Mouse (Mus musculus): ENCODE data around the gene Ttc39b.
"Not testable (repeated sequence)": the region's sequence is repeated elsewhere in the genome, so short reads cannot be mapped to it uniquely, and the experiment has no call there.

Gene Ttc39b

GRCm38 (mm10) chr4:83274241-83274640, 49.8 kb downstream of the Ttc39b start:
- DNase-seq (ENCODE audit: low spot score) = no peak

GRCm38 (mm10) chr4:83273616-83274050, 50.4 kb downstream of the Ttc39b start:
- no peak for DNase-seq (ENCODE audit: low spot score)

DNA sequence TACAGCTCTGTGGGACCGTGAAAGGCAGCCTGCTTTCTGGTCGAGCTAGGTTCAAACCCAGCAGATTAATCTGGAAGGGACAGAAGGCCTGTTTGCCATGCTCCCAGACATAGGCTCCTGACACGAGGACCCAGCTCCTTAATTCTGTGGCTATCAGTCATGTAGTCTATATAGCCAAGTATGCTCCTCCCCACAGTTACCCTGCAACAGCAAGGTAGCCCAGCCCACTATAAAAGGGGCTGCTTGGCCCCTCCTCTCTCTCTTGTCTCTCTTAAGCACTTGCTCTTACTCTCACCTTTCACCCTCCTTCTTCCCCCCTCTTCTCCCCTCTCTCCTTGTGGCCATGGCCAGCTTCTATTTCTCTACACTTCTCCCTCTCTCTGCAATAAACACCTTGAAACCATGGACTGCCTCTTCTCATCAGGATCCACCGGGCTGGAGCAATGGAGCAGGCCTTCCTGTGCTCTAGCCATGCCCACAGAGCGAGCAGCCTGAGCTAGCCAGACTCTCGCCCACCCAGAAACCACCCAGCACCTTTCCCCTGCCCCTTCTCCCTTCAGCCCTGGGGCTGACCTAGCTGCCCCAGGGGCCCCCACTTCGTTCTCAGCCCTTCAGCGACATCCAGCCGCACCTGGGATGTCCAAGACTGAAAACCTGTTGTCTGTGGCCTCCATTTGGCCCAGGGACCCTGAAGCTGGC, 51.0 kb downstream of the Ttc39b start:
- no peak for DNase-seq (ENCODE audit: low spot score)

DNA sequence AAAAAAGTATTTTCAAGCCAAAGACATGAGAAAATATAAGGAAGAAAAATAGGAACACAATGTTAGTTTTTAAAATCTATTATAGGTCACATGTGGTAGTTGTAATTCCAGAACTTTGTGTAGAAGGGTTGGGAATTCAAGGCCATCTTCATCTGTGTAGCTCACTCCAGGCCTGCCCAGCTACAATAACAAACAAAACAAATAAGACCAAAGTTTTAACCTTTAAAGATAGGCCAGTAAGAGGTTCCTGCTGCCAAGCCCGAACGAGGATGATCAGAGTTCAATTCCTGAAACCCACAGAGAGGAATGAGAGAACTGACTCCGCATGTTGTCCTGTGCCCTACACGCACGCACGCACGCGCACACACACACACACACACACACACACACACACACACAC, 53.6 kb downstream of the Ttc39b start:
- no peak for DNase-seq (ENCODE audit: low spot score)

DNA sequence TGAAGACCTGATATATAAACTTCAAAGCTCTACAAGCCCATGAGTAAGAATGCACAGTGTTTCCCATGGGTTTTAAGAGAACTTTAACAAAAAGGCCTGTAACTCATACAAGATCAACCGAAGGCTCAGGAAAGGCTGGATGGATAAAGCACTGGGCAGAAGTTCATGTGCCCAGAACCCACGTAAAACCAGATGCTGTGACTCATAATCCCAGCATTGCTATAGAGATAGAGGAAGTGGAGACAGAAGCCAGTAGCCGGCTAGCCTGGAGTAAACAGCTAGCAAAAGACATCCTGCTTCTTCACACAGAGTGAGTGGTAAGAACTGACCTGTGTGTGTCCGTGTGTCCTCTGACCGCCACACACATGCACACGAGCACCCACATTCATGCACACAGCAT, 54.4 kb downstream of the Ttc39b start:
- peak; percentile 42 for DNase-seq (ENCODE audit: low spot score)

DNA sequence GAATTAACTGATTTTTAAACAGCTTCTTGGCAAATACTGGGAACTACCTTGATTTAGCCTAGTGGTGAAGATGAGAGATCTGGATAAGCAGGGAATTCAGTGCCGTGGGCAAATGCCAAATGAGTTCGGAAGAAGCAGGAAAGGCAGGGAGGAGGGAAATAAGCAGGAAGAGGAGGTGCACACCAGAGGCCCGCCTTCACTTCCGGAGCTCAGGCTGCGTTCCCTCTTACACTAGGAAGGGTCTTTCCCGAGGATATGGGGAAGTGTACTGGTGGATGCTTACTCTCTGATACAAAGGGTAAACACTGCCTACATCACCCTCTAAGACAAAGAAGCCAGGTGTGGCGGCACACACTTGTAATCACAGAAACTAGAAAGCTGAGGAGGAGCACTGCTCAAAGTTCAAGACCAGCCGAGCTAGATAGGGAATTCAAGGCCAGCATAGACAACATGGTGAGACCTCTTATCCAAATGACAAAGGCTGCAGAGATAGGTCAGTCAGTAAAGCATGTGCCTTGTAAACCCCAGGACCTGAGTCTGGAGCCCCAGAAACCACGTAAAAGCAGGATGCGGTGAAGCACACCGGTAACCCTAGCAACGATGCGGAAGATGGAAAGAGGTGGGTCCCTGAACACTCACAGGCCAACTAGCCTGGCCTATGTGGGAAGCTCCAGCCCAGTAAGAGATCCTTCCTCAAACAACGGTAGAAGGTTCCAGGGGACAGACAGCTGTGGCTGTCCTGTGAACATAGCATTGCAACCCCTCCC, 57.9 kb downstream of the Ttc39b start:
- no peak for DNase-seq (ENCODE audit: low spot score)

DNA sequence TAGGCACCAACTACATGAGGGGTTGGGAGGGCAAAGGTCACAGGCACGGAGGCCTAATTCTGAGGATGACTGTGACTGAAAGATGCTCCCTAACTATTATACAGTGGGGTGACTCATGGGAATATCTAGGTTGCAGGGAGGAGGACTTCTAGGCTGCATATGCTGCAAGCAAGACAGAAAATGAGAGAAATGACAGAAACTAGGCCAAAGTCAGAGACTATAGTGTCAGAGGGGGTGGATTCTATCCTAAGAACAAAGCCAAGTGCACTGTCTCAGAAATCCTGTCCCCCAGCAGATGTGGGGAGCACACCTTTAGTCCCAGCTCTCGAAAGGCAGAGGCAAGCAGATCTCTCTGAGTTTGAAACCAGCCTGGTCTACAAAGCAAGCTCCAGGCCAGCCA, 59.2 kb downstream of the Ttc39b start:
- DNase-seq (ENCODE audit: low spot score) = no peak

DNA sequence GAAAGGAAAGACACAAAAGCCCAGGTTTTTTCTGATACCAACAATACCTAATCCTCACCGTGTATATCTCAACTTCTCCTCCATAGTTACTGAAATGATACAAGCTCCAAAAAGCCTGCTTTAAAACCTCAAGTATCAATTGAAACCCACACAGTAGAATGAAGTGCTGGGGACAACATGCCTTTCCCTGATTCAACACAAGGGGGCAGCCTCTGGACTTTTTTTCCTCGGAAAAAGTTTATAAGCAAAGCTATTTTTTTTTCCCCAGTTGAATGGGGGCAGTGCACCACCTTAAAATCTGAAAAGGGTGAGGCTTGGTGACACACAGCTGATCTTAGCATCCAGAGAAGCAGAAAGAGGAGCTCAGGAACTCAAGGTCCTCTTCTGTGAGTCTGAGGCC, 62.1 kb downstream of the Ttc39b start:
- peak; percentile 59 for DNase-seq (ENCODE audit: low spot score)

DNA sequence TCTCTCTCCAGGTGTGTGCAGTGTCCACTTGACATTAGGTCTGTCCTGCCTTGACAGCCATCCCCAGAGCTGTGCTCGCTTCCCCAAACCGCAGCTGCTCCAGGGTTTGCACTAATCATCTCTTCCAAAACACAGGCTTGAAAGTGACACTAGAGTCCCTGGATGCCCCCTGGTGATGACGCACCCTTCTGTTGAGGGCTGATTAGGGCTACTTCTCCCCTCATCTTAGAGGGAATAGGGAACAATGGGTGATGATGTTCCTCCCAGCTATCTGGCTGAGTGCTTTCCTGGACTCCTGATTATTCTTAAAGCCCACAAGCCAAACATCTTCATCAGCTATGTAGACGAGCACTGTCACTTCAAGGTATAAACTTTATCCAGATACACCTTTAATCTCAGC, 64.4 kb downstream of the Ttc39b start:
- DNase-seq (ENCODE audit: low spot score) = no peak

- DNase-seq (ENCODE audit: low spot score) = no peak
Measured at GRCm38 (mm10) chr4:83258273-83258672, 65.8 kb downstream of the Ttc39b start.

DNA sequence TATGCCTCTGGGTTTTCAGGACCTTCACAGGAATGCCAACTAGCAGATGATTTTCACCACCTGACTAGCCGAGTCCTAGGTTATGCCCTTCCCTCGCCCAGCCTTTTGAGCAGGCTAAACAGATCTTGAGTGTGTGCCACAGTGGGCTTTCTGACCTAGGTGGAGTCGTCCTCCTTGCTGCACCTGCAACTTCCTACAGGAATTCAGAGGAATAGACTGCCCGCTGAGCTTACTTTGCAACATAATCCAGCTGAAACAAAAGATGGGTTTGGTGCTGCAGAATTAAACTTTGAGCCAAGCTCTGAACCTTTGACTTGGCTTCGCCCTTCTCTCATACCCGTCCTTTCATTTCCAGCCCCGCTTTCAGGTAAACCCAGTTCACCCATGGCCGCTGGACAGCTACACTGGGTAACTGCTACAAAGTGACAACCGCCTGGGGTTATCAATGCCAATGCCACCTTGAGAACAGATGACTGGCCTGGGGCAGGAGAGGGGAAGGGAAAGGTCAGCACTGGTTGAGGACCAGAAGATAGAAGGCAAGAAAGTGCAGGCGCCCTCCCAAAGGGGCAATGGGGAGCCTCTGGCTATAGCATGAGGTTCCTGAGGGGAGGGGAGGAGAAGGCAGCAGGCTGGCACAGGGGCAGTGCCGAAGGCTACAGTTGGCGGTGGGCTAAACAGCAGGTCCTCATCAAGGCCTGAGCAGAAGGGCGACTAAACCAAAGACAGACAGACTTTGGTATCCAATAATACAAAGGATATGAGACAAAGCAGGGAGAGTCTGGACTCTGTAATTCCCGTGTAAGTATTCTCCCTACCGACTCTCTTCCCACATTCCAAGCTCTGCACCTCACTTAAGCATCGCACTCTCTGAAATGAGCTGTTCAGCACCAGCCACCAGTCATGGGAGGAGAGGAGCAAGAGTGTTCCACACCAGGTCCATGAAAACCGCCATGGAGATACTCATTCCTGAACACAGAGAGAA, 66.5 kb downstream of the Ttc39b start:
- DNase-seq (ENCODE audit: low spot score) = no peak

GRCm38 (mm10) chr4:83256779-83257178, 67.3 kb downstream of the Ttc39b start:
- DNase-seq (ENCODE audit: low spot score) = peak; percentile 70

DNA sequence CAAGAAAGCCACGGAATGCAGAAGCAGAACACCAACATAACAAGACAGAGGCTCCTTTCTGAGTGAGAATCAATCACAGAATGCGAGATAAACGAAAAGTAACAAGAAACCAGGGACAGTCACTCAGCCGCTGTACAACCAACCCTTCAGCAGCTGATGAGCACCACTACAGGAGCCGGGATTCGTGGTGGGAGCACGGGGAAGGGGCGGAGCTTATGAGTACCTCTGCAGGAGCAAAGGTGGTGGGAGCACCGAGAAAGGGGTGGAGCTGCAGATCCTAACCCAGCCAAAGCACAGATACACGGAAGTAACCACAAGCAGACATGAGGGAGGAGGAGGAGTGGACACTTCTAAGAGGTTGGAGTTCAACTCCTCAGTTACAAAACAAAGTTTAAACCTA, 69.1 kb downstream of the Ttc39b start:
- DNase-seq (ENCODE audit: low spot score) = no peak

- no peak for DNase-seq (ENCODE audit: low spot score)
Measured at GRCm38 (mm10) chr4:83253679-83254078, 70.4 kb downstream of the Ttc39b start.

- no peak for DNase-seq (ENCODE audit: low spot score)
Measured at GRCm38 (mm10) chr4:83243706-83244105, 80.3 kb downstream of the Ttc39b start.

DNA sequence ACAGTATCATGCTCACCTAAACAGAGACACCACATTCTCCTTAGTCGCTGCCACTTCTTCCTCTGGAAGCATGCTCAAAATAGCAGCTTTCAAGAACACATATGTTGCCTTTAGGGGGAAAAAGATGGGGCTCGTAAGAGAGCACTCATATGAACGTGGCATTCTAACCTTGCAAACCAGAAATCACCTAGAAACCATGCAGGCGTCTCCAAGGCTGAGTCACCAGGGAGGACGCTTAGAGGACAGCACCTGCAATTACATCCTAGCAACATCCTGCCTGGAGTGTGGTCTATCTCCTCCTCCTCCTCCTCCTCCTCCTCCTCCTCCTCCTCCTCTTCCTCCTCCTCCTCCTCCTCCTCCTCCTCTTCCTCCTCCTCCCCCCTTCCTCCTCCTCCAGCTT, 82.4 kb downstream of the Ttc39b start:
- DNase-seq (ENCODE audit: low spot score) = no peak

DNA sequence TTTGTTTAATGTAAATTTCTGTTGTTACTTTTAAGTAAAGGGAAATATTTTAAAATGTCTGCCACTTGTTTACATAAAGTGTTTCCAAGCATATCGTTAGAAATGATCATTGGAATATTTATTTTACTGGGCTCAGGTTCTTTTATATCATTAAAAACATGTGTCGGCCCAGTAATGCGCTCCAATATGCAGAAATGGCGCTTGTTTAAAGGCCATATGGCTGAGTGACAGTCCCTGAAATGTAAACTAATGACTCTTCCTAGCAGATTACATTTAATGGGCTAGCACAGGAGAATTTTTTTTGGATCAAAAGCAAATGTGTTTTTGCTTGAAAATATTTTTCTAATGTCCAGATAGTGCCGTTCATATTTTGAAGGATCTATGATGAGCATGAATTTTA, 86.4 kb downstream of the Ttc39b start:
- no peak for DNase-seq (ENCODE audit: low spot score)

GRCm38 (mm10) chr4:83235304-83235703, 88.8 kb downstream of the Ttc39b start:
- DNase-seq (ENCODE audit: low spot score) = not testable (repeated sequence)

GRCm38 (mm10) chr4:83234739-83235138, 89.3 kb downstream of the Ttc39b start:
- DNase-seq (ENCODE audit: low spot score) = no peak

DNA sequence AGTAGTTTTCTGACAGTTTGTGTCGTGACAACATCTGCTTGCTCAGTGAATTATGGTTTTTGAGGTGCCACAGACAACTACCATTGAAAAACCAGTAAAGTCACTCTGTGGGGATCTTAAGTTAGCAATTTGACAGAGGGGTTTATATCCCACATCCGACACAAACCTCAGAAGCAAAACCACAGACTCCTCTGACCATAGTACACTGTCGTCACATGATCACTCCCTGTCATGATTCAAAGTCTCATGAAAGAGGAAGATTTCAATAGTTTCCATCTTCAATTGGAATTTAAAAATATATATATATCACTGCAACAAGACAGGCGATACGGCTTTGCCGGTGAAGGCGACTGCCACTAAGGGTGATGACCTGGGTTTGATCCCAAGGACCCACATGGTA, 89.9 kb downstream of the Ttc39b start:
- no peak for DNase-seq (ENCODE audit: low spot score)

GRCm38 (mm10) chr4:83233181-83234123, 90.6 kb downstream of the Ttc39b start:
- no peak for DNase-seq (ENCODE audit: low spot score)
